Mouse (Mus musculus) thymus, adult 2 months (tissue): ENCODE measurements around the gene Mfap2.

Experiments
- CTCF ChIP-seq: fragments of 200-500 bp; IDR thresholded peaks from 2 replicates; pipeline ENCODE4 v1.5.1; 2012; ENCODE audit warnings: mild to moderate bottlenecking, control low read depth, low read length, moderate library complexity, borderline replicate concordance; ENCODE audit not compliant: control insufficient read depth, poor library complexity, insufficient read depth; ENCODE audit errors: extremely low read depth
- POLR2A ChIP-seq: fragments of 200-500 bp; IDR thresholded peaks from 2 replicates; pipeline ENCODE4 v1.6.1; 2012; ENCODE audit warnings: mild to moderate bottlenecking, low read length, control low read depth, moderate library complexity; ENCODE audit not compliant: control insufficient read depth, poor library complexity, insufficient read depth; ENCODE audit errors: extremely low read depth

DNA sequence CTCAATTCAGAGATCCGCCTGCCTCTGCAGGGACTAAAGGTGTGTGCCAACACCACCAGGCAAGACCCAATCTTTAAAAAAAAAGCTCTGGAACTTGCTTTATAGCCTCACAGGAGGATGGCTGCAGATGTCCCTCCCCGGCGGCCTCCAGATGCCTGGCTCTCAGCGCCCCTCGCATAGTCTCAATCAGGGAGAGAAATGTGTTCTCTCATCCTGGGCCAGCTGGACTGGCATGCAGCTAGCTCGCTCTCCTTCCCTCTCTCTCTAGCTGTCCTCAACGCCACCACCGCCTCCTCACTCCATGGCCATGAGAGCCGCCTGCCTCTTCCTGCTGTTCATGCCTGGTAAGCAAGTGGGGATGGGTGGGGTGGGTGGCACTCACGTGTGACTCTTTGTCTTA, 2.3 kb downstream of the Mfap2 start:
- TF ChIP-seq CTCF = no peak
- no peak for TF ChIP-seq POLR2A
